Mouse (Mus musculus) neural tube, embryonic 11.5 days (tissue): ENCODE measurements around the gene Mdh1. TPM values are rescaled to one million over a fixed set of nuclear protein-coding genes. Genes with fewer than 3 reads are reported as not detected.
"Not testable (repeated sequence)": the region's sequence is repeated elsewhere in the genome, so short reads cannot be mapped to it uniquely, and the experiment has no call there.

Source experiments
- ATAC-seq: fragments of 200-750 bp; cut with Nextera tagmentation; 2 replicates; pipeline ENCODE4 v1.8.0; 2017; ENCODE audit warnings: moderate number of reproducible peaks, mild to moderate bottlenecking, moderate TSS enrichment, moderate library complexity; ENCODE audit not compliant: insufficient read depth, low FRiP score, low TSS enrichment
- DNase-seq: peaks from one replicate; pipeline ENCODE4 v3.0.0-alpha.2; 2015; ENCODE audit warnings: low spot score
- H3K27ac ChIP-seq: fragments of 300-500 bp; sonication (generic); 2 replicates; pipeline ENCODE4 v1.5.1; 2014; ENCODE audit warnings: low read depth, mild to moderate bottlenecking, low read length
- H3K27me3 ChIP-seq: fragments of 300-500 bp; sonication (generic); 2 replicates; pipeline ENCODE4 v1.6.1; 2014; ENCODE audit warnings: mild to moderate bottlenecking, low read length, mixed read lengths; ENCODE audit not compliant: control insufficient read depth, insufficient read depth
- H3K36me3 ChIP-seq: fragments of 300-500 bp; sonication (generic); 2 replicates; pipeline ENCODE4 v1.6.1; 2014; ENCODE audit warnings: mild to moderate bottlenecking, low read length, moderate library complexity, mixed read lengths; ENCODE audit not compliant: control insufficient read depth, insufficient read depth
- H3K4me1 ChIP-seq: fragments of 300-500 bp; sonication (generic); 2 replicates; pipeline ENCODE4 v1.6.1; 2014; ENCODE audit warnings: low read length, mixed read lengths; ENCODE audit not compliant: control insufficient read depth, insufficient read depth
- H3K4me2 ChIP-seq: fragments of 300-500 bp; sonication (generic); 2 replicates; pipeline ENCODE4 v1.6.1; 2014; ENCODE audit warnings: low read depth, mild to moderate bottlenecking, moderate library complexity
- H3K4me3 ChIP-seq: fragments of 300-500 bp; sonication (generic); 2 replicates; pipeline ENCODE4 v1.5.1; 2014; ENCODE audit warnings: low read depth, low read length
- H3K9ac ChIP-seq: fragments of 300-500 bp; sonication (generic); 2 replicates; pipeline ENCODE4 v1.6.1; 2014; ENCODE audit warnings: mild to moderate bottlenecking, low read length
- H3K9me3 ChIP-seq: fragments of 300-500 bp; sonication (generic); 2 replicates; pipeline ENCODE4 v1.6.1; 2016; ENCODE audit warnings: low read length; ENCODE audit not compliant: control insufficient read depth
- WGBS: fragments of 180-500 bp; shearing (Covaris S2); extraction: QIAGEN DNeasy Blood & Tissue Kit; methylation state at CpG from one replicate; pipeline ENCODE4 v1.1.7; 2014; 5-methylcytosine and 5-hydroxymethylcytosine counted together
- microRNA-seq: library from miRNA; unstranded; fragments of <30 nt; microRNA quantifications from one replicate; pipeline ENCODE4, GENCODE M21; 2016
- polyA plus RNA-seq: library from polyadenylated mRNA; unstranded; fragments of >200 nt; fragmentation: Nextera tagmentation; extraction: Ambion mirVana; gene quantifications from 2 replicates; pipeline ENCODE4 v1.2.1, GENCODE M21; 2014

Mdh1 gene
- polyA plus RNA-seq, 1 experiment from 2014 or later, result 445 TPM

DNA sequence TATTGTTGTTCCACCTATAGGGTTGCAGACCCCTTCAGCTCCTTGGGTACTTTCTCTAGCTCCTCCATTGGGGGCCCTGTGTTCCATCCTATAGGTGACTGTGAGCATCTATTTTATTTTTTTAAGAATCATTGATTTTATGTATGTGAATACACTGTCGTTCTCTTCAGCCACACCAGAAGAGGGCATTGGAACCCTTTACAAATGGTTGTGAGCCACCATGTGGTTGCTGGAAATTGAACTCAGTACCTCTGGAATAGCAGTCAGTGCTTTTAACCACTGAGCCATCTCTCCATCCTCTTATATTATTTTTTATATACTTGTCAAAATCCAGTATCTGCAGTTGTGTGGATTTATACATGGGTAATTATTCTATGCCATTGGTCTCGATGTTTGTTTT is 41.3 kb downstream of the Mdh1 start:
- WGBS, result 88% methylated on average over 2 of the region's 2 CpGs
- H3K9me3 ChIP-seq, H3K27ac ChIP-seq, DNase-seq, H3K4me2 ChIP-seq, H3K4me3 ChIP-seq, H3K27me3 ChIP-seq, H3K9ac ChIP-seq, H3K4me1 ChIP-seq, H3K36me3 ChIP-seq, ATAC-seq: not testable (repeated sequence)

DNA sequence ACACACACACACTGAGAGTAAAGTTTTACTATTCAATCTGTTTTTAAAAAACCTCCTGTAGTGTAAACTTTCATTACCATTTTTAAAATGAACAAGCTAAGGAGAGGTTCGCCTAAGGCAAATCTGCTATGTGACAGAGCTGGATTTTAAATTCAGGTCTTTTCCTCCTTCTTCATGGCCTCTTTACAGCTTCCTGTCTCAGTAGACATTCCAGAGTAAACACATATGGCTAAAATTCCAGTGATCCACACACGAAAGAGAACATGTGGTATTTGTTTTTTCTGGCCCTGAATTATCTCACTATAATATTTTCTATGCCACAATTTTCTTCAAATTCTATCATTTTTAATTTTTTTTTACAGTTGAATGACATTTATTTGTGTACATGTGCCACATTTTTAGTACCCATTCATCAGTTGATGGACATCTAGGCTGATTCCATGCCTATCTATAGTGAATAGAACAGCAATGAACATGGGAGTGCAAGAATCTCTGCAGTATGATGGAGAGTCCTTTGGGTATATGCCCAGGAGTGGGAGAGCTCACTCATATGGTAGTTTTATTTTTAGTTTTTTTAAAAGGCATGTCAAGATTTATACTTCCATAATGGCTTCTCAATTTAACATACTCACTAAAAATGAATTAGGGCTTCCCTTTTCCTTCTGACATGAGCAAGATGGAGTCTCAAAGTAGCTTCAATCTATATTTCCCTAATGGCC is 43.3 kb downstream of the Mdh1 start:
- Histone ChIP-seq H3K9me3 (no peaks in the 10 kb centered on the region), H3K4me1 (no peaks in the 10 kb centered on the region), H3K27me3 (no peaks in the 10 kb centered on the region), H3K4me2 (no peak overlapping the region), H3K9ac (no peak overlapping the region), H3K4me3 (no peak overlapping the region), H3K27ac (no peak overlapping the region), H3K36me3 (no peaks in the 10 kb centered on the region)
- ATAC-seq (no peak), DNase-seq (no peak)
- 63% methylated on average over 2 of the region's 2 CpGs for WGBS

DNA sequence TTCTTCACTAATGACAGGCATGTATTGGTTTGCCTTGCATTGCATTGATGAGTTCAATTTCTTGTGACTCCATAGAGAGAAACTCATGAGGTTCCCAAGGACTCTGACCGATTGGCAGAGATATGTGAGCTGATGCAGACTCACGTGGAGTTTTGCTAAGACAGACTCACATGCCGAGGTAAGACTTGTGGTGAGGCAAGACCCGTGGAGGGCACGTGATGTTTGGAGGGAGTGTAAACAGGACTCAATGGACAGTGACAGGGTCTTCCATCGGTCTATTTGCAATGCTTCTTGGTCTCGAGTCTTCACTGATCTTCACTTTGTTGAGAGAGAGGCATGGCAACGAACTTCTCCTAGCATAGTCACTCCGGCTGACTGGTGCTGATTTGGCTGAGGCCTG is 54.4 kb downstream of the Mdh1 start:
- Histone ChIP-seq H3K27ac (no peak overlapping the region), H3K4me2 (no peak overlapping the region), H3K9ac (no peak overlapping the region), H3K27me3 (no peaks in the 10 kb centered on the region), H3K4me3 (no peak overlapping the region), H3K4me1 (no peaks in the 10 kb centered on the region), H3K36me3 (no peaks in the 10 kb centered on the region), H3K9me3 (no peaks in the 10 kb centered on the region)
- 88% methylated on average over 9 of the region's 9 CpGs for WGBS
- ATAC-seq, result no peak
- DNase-seq, result no peak

DNA sequence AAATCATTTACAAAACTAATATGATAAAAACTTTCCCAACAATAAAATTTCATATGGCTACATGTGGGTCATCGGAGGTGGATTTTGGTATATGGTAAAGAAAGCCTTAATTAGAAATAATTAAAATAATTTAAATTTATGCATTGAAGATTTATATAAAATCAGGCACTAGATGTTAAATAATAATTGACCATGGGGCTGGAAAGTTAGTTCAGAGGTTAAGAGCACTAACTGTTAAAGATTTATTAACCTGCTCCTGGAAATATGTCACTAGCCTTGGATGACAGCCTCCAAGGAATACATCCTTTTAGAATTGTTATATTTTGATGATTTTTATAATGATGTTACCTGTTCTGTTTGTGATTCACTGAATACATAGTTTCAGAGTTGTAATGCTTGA is 55.8 kb downstream of the Mdh1 start:
- H3K27me3 ChIP-seq, H3K9me3 ChIP-seq, H3K4me3 ChIP-seq, H3K27ac ChIP-seq, H3K4me1 ChIP-seq, DNase-seq, ATAC-seq, H3K4me2 ChIP-seq, H3K9ac ChIP-seq, H3K36me3 ChIP-seq: not testable (repeated sequence)
- 91% methylated on average over 1 of the region's 1 CpGs for WGBS

DNA sequence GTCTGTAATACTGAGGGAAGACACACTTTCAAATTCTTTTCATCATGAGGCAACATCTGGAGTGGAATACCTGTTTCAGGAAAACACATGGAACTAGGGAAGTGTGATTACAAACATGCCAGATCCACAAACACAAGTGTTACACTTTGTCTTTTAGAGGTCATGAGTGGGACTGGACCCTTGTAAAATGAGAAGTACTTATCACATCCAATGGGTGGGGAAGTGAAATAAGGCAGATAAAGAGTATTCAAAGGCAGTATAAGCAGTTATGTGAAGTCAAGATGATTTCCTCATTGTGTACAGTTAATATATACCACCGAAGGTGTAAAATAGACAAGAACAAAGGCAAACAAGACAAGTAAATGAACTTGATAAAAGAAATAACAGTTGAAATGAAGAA is 61.6 kb downstream of the Mdh1 start:
- H3K4me2 ChIP-seq, H3K4me1 ChIP-seq, DNase-seq, H3K9me3 ChIP-seq, H3K9ac ChIP-seq, ATAC-seq, H3K4me3 ChIP-seq, H3K27ac ChIP-seq, H3K36me3 ChIP-seq, H3K27me3 ChIP-seq: not testable (repeated sequence)
- WGBS, result 93% methylated on average over 1 of the region's 1 CpGs

DNA sequence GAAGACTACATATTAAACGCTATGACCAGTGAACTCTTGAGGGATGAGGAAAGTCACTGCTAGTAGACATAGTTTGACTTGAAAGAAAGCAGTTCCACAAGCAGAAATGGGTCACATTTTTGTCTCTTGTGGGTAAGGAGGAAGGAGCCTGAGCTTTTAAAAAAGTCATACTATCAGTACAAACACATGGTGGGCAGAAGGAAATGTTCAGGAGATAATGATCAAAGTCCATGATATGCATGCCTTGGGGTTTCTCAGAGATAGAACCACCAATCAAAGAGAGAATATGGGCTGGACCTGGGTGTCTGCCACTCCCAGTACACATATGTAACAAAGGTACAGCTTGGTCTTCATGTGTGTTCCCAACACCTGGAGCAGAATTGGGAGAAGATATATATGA is 63.5 kb downstream of the Mdh1 start:
- H3K4me2 ChIP-seq, H3K4me1 ChIP-seq, H3K27ac ChIP-seq, ATAC-seq, DNase-seq, H3K4me3 ChIP-seq, H3K36me3 ChIP-seq, H3K27me3 ChIP-seq, H3K9ac ChIP-seq, H3K9me3 ChIP-seq: not testable (repeated sequence)
- WGBS, result 73% methylated on average over 1 of the region's 1 CpGs

DNA sequence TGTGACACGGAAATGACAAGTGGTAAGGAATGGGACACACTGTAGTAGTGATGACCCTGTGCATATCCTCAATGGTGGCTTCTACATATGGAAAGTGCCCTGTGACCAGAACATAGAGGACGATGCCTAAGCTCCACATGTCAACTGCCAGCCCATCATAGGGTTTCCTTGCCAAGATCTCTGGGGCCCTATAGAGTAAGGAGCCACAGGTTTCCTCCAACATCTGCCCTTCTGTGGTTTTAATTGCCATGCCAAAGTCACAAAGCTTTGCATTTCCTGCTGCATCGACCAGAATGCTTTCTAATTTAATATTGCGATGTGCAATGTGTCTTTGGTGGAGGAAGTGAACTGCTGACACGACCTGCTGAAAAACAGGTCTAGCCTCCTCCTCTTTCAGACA is 65.1 kb downstream of the Mdh1 start:
- not testable (repeated sequence) for DNase-seq, H3K4me2 ChIP-seq, H3K9me3 ChIP-seq, H3K4me1 ChIP-seq, ATAC-seq, H3K9ac ChIP-seq, H3K4me3 ChIP-seq, H3K36me3 ChIP-seq, H3K27me3 ChIP-seq, H3K27ac ChIP-seq
- WGBS, result 91% methylated on average over 5 of the region's 5 CpGs

Small RNAs within 50 kb of the gene (microRNA-seq; reads per million reads assigned to microRNA genes)
- not detected for gene Gm22990

Other genes with a start within 250 kb of the Mdh1 start
- 69.3 and 72.5 TPM in 2 replicates for gene Ugp2, start 201.2 kb downstream of the Mdh1 start, polyA plus RNA-seq
- 8.8 and 10.0 TPM in 2 replicates for gene Wdpcp, start 132 bp downstream of the Mdh1 start, polyA plus RNA-seq